Mouse (Mus musculus) forebrain, embryonic 12.5 days (tissue): Measurements from ENCODE around the gene Ccdc3. TPM values are rescaled to one million over a fixed set of nuclear protein-coding genes. Genes with fewer than 3 reads are reported as not detected.

ENCODE experiments used
- ATAC-seq: fragments of 200-750 bp; cut with Nextera tagmentation; 2 replicates; pipeline ENCODE4 v1.8.0; 2017; ENCODE audit warnings: moderate TSS enrichment; ENCODE audit not compliant: low FRiP score
- H3K27ac ChIP-seq: fragments of 300-500 bp; sonication (generic); 2 replicates; pipeline ENCODE4 v1.5.1; 2016; ENCODE audit warnings: mild to moderate bottlenecking
- H3K27me3 ChIP-seq: fragments of 300-500 bp; sonication (generic); 2 replicates; pipeline ENCODE4 v1.6.1; 2016; ENCODE audit warnings: mild to moderate bottlenecking
- H3K36me3 ChIP-seq: fragments of 300-500 bp; sonication (generic); replicated peaks from 2 replicates; pipeline ENCODE4 v1.6.1; 2016; ENCODE audit warnings: mild to moderate bottlenecking
- H3K4me1 ChIP-seq: fragments of 300-500 bp; sonication (generic); 2 replicates; pipeline ENCODE4 v1.6.1; 2016
- H3K4me2 ChIP-seq: fragments of 300-500 bp; sonication (generic); 2 replicates; pipeline ENCODE4 v1.6.1; 2016; ENCODE audit warnings: mild to moderate bottlenecking, moderate library complexity
- H3K4me3 ChIP-seq: fragments of 300-500 bp; sonication (generic); replicated peaks from 2 replicates; pipeline ENCODE4 v1.5.1; 2016; ENCODE audit warnings: mild to moderate bottlenecking
- H3K9ac ChIP-seq: fragments of 300-500 bp; sonication (generic); 2 replicates; pipeline ENCODE4 v1.6.1; 2016; ENCODE audit warnings: mild to moderate bottlenecking
- H3K9me3 ChIP-seq: fragments of 300-500 bp; sonication (generic); 2 replicates; pipeline ENCODE4 v1.6.1; 2016
- WGBS: fragments of 180-500 bp; shearing (Covaris S2); methylation state at CpG from one replicate; pipeline ENCODE4 v1.1.7; 2016; 5-methylcytosine and 5-hydroxymethylcytosine counted together
- polyA plus RNA-seq: library from polyadenylated mRNA; unstranded; fragments of >200 nt; fragmentation: Nextera tagmentation; extraction: Ambion mirVana; gene quantifications from 2 replicates; pipeline ENCODE4 v1.2.1, GENCODE M21; 2016

Gene Ccdc3
- polyA plus RNA-seq, 1 experiment from 2014 or later: 2.9 TPM

GRCm38 (mm10) chr2:5127369-5127768, 10.2 kb upstream of the Ccdc3 start:
- no peak overlapping the region for H3K4me3 ChIP-seq
- WGBS: 81% methylated on average over 5 of the region's 5 CpGs
- H3K4me1 ChIP-seq: peaks cover 4% of the 10 kb centered on the region; the same call in 1 of the 2 replicates
- H3K27me3 ChIP-seq: no peaks in the 10 kb centered on the region
- H3K36me3 ChIP-seq: no peaks in the 10 kb centered on the region
- no peak overlapping the region for H3K27ac ChIP-seq
- no peak overlapping the region for H3K4me2 ChIP-seq
- no peaks in the 10 kb centered on the region for H3K9me3 ChIP-seq
- H3K9ac ChIP-seq: no peak overlapping the region
- no peak for ATAC-seq

- H3K4me2 ChIP-seq: no peak overlapping the region
- no peaks in the 10 kb centered on the region for H3K27me3 ChIP-seq
- H3K4me3 ChIP-seq: no peak overlapping the region
- no peaks in the 10 kb centered on the region for H3K9me3 ChIP-seq
- no peak for ATAC-seq
- 73% methylated on average over 3 of the region's 3 CpGs for WGBS
- peaks cover 4% of the 10 kb centered on the region; the same call in 1 of the 2 replicates for H3K4me1 ChIP-seq
- no peak overlapping the region for H3K27ac ChIP-seq
- H3K9ac ChIP-seq: no peak overlapping the region
- H3K36me3 ChIP-seq: no peaks in the 10 kb centered on the region
Observed at GRCm38 (mm10) chr2:5129099-5129498, 8.5 kb upstream of the Ccdc3 start.

GRCm38 (mm10) chr2:5132046-5132445, 5.5 kb upstream of the Ccdc3 start:
- H3K4me3 ChIP-seq: no peak overlapping the region
- 83% methylated on average over 4 of the region's 4 CpGs for WGBS
- no peak for ATAC-seq
- H3K27ac ChIP-seq: no peak overlapping the region
- no peak overlapping the region for H3K9ac ChIP-seq
- no peaks in the 10 kb centered on the region for H3K4me1 ChIP-seq
- peaks cover 21% of the 10 kb centered on the region for H3K27me3 ChIP-seq
- H3K9me3 ChIP-seq: no peaks in the 10 kb centered on the region
- H3K36me3 ChIP-seq: no peaks in the 10 kb centered on the region
- H3K4me2 ChIP-seq: no peak overlapping the region

- Histone ChIP-seq H3K27me3 (peaks cover 49% of the 10 kb centered on the region), H3K9me3 (no peaks in the 10 kb centered on the region), H3K4me2 (no peak overlapping the region), H3K4me1 (peaks cover 14% of the 10 kb centered on the region), H3K36me3 (no peaks in the 10 kb centered on the region), H3K9ac (no peak overlapping the region), H3K4me3 (no peak overlapping the region), H3K27ac (no peak overlapping the region)
- 84% methylated on average over 5 of the region's 5 CpGs for WGBS
- ATAC-seq: no peak
Observed at GRCm38 (mm10) chr2:5134959-5135743, 2.4 kb upstream of the Ccdc3 start.

- WGBS: 49% methylated on average over 4 of the region's 4 CpGs
- Histone ChIP-seq H3K9me3 (no peaks in the 10 kb centered on the region), H3K4me3 (no peak overlapping the region), H3K36me3 (no peaks in the 10 kb centered on the region), H3K9ac (no peak overlapping the region), H3K27ac (no peak overlapping the region), H3K27me3 (peaks cover 49% of the 10 kb centered on the region), H3K4me2 (no peak overlapping the region), H3K4me1 (peaks cover 14% of the 10 kb centered on the region)
- ATAC-seq: no peak
Observed at GRCm38 (mm10) chr2:5139961-5140360, 2.4 kb downstream of the Ccdc3 start.

- H3K9ac ChIP-seq: no peak overlapping the region
- ATAC-seq: no peak
- no peak overlapping the region for H3K27ac ChIP-seq
- H3K4me3 ChIP-seq: no peak overlapping the region
- no peak overlapping the region for H3K4me2 ChIP-seq
- 69% methylated on average over 6 of the region's 6 CpGs for WGBS
- no peaks in the 10 kb centered on the region for H3K4me1 ChIP-seq
- no peaks in the 10 kb centered on the region for H3K36me3 ChIP-seq
- peaks cover 10% of the 10 kb centered on the region for H3K27me3 ChIP-seq
- no peaks in the 10 kb centered on the region for H3K9me3 ChIP-seq
Observed at GRCm38 (mm10) chr2:5144446-5144845, 6.9 kb downstream of the Ccdc3 start.

- ATAC-seq: no peak
- Histone ChIP-seq H3K4me1 (no peaks in the 10 kb centered on the region), H3K27me3 (no peaks in the 10 kb centered on the region), H3K4me2 (no peak overlapping the region), H3K4me3 (no peak overlapping the region), H3K27ac (no peak overlapping the region), H3K9ac (no peak overlapping the region), H3K36me3 (no peaks in the 10 kb centered on the region), H3K9me3 (no peaks in the 10 kb centered on the region)
- 92% methylated on average over 2 of the region's 2 CpGs for WGBS
Observed at GRCm38 (mm10) chr2:5147907-5148306, 10.3 kb downstream of the Ccdc3 start.

- H3K27ac ChIP-seq: no peak overlapping the region
- ATAC-seq: no peak
- no peaks in the 10 kb centered on the region for H3K4me1 ChIP-seq
- H3K4me2 ChIP-seq: no peak overlapping the region
- no peaks in the 10 kb centered on the region for H3K9me3 ChIP-seq
- H3K4me3 ChIP-seq: no peak overlapping the region
- WGBS: 95% methylated on average over 5 of the region's 5 CpGs
- no peak overlapping the region for H3K9ac ChIP-seq
- no peaks in the 10 kb centered on the region for H3K36me3 ChIP-seq
- H3K27me3 ChIP-seq: no peaks in the 10 kb centered on the region
Observed at GRCm38 (mm10) chr2:5154711-5155110, 17.1 kb downstream of the Ccdc3 start.

GRCm38 (mm10) chr2:5160236-5160848, 22.8 kb downstream of the Ccdc3 start:
- Histone ChIP-seq H3K9me3 (no peaks in the 10 kb centered on the region), H3K4me2 (no peak overlapping the region), H3K9ac (no peak overlapping the region), H3K4me1 (no peaks in the 10 kb centered on the region), H3K27me3 (no peaks in the 10 kb centered on the region), H3K36me3 (no peaks in the 10 kb centered on the region), H3K4me3 (no peak overlapping the region), H3K27ac (no peak overlapping the region)
- ATAC-seq: 0 out of 2 replicates have a peak, but pooled peaks have one; percentile 17
- whole genome bisulfite sequencing: 76% methylated on average over 11 of the region's 11 CpGs

- H3K27ac ChIP-seq: no peak overlapping the region
- no peaks in the 10 kb centered on the region for H3K9me3 ChIP-seq
- H3K36me3 ChIP-seq: no peaks in the 10 kb centered on the region
- no peak overlapping the region for H3K4me3 ChIP-seq
- H3K9ac ChIP-seq: no peak overlapping the region
- no peaks in the 10 kb centered on the region for H3K4me1 ChIP-seq
- no peak for ATAC-seq
- WGBS: 70% methylated on average over 11 of the region's 11 CpGs
- H3K27me3 ChIP-seq: no peaks in the 10 kb centered on the region
- H3K4me2 ChIP-seq: no peak overlapping the region
Observed at GRCm38 (mm10) chr2:5161002-5161745, 23.6 kb downstream of the Ccdc3 start.

GRCm38 (mm10) chr2:5161908-5162674, 24.5 kb downstream of the Ccdc3 start:
- 85% methylated on average over 3 of the region's 3 CpGs for WGBS
- no peaks in the 10 kb centered on the region for H3K9me3 ChIP-seq
- H3K4me3 ChIP-seq: no peak overlapping the region
- no peak for ATAC-seq
- no peak overlapping the region for H3K27ac ChIP-seq
- H3K4me1 ChIP-seq: no peaks in the 10 kb centered on the region
- no peak overlapping the region for H3K4me2 ChIP-seq
- no peak overlapping the region for H3K9ac ChIP-seq
- H3K36me3 ChIP-seq: no peaks in the 10 kb centered on the region
- H3K27me3 ChIP-seq: no peaks in the 10 kb centered on the region

GRCm38 (mm10) chr2:5162756-5163155, 25.2 kb downstream of the Ccdc3 start:
- H3K9me3 ChIP-seq: no peaks in the 10 kb centered on the region
- H3K27me3 ChIP-seq: no peaks in the 10 kb centered on the region
- no peak overlapping the region for H3K4me2 ChIP-seq
- H3K4me1 ChIP-seq: no peaks in the 10 kb centered on the region
- no peak for ATAC-seq
- no peak overlapping the region for H3K27ac ChIP-seq
- H3K4me3 ChIP-seq: no peak overlapping the region
- WGBS: 63% methylated on average over 5 of the region's 5 CpGs
- H3K9ac ChIP-seq: no peak overlapping the region
- no peaks in the 10 kb centered on the region for H3K36me3 ChIP-seq
